Mouse (Mus musculus) cerebellum, adult 2 months (tissue): ENCODE results near the gene Cdc42bpb. TPM values are rescaled to one million over a fixed set of nuclear protein-coding genes. Genes with fewer than 3 reads are reported as not detected.

Source experiments
- DNase-seq, 2 experiments: peaks; one replicate each; pipeline ENCODE4 v3.0.0; 2021
- H3K27ac ChIP-seq: fragments of 200-500 bp; 2 replicates; pipeline ENCODE4 v1.5.1; 2012; ENCODE audit warnings: low read length, control low read depth, inconsistent platforms; ENCODE audit not compliant: insufficient read depth
- H3K27me3 ChIP-seq: fragments of 200-500 bp; 2 replicates; pipeline ENCODE4 v1.6.1; 2012; ENCODE audit warnings: inconsistent platforms, mild to moderate bottlenecking, low read length, moderate library complexity; ENCODE audit not compliant: control insufficient read depth, insufficient read depth
- H3K4me1 ChIP-seq: fragments of 200-500 bp; 2 replicates; pipeline ENCODE4 v1.6.1; 2011; ENCODE audit warnings: low read length; ENCODE audit not compliant: control insufficient read depth, insufficient read depth
- H3K4me3 ChIP-seq: fragments of 200-500 bp; replicated peaks from 2 replicates; pipeline ENCODE3; 2011; ENCODE audit warnings: mild to moderate bottlenecking, low read depth, low read length, control low read depth; ENCODE audit not compliant: insufficient read depth
- CTCF ChIP-seq: fragments of 200-500 bp; IDR thresholded peaks from 2 replicates; pipeline ENCODE4 v1.5.1; 2011; ENCODE audit warnings: low read depth, mild to moderate bottlenecking, control low read depth, low read length, moderate library complexity, borderline replicate concordance; ENCODE audit not compliant: insufficient read depth
- POLR2A ChIP-seq: fragments of 200-500 bp; IDR thresholded peaks from 2 replicates; pipeline ENCODE4 v1.6.1; 2011; ENCODE audit warnings: low read length, control low read depth, borderline replicate concordance; ENCODE audit not compliant: insufficient read depth
- WGBS: fragments of 180-500 bp; shearing (Covaris S2); methylation state at CpG from one replicate; pipeline ENCODE4 v1.1.7; 2018; 5-methylcytosine and 5-hydroxymethylcytosine counted together
- polyA plus RNA-seq: library from polyadenylated mRNA; depleted of rRNA; stranded (reverse); fragments of >200 nt; gene quantifications from 2 replicates; pipeline ENCODE4 v1.2.3, GENCODE M21; 2012

The Cdc42bpb gene
- polyA plus RNA-seq, 1 experiment = 176 TPM

DNA sequence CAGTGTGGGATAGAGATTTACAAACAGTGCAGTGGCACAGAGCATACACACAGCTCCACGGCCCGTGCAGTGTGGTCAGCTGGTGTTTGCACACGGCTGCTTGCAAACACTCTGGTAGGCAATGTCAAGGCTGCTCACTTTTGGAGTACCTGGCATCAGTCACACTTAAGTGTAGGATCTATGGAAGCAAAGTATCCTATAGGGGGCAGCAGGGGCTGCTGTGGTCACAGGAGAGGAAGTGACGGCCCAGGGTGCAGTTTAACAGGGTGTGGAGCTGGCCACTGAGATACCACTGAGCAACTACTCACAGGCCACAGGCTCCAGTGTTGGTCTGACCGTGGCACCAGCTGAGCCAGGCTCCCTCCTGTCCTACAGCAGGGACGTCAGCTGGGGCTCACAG lies 49.2 kb downstream of the Cdc42bpb start:
- no peak overlapping the region for H3K4me3 ChIP-seq
- H3K4me1 ChIP-seq = peaks cover 41% of the 10 kb centered on the region
- TF ChIP-seq POLR2A (no peak), CTCF (peak; percentile 33; the same call in 1 of the 2 replicates)
- WGBS = 69% methylated on average over 6 of the region's 6 CpGs
- H3K27ac ChIP-seq = no peak overlapping the region
- no peaks in the 10 kb centered on the region for H3K27me3 ChIP-seq
- DNase-seq = no peak

- H3K4me1 ChIP-seq = peaks cover 20% of the 10 kb centered on the region; the same call in 1 of the 2 replicates
- no peaks in the 10 kb centered on the region for H3K27me3 ChIP-seq
- no peak overlapping the region for H3K27ac ChIP-seq
- no peak overlapping the region for H3K4me3 ChIP-seq
- DNase-seq = no peak
- TF ChIP-seq POLR2A (no peak), CTCF (no peak)
- 87% methylated on average over 18 of the region's 18 CpGs for WGBS
These were observed 51.6 kb downstream of the Cdc42bpb start for GRCm38 (mm10) chr12:111325744-111326424.

GRCm38 (mm10) chr12:111324949-111325348 lies 52.6 kb downstream of the Cdc42bpb start:
- no peak for DNase-seq
- Histone ChIP-seq H3K27ac (peak overlapping the region; percentile 18; the same call in 1 of the 2 replicates), H3K4me3 (no peak overlapping the region), H3K27me3 (no peaks in the 10 kb centered on the region), H3K4me1 (peaks cover 20% of the 10 kb centered on the region; the same call in 1 of the 2 replicates)
- no peak for TF ChIP-seq POLR2A
- TF ChIP-seq CTCF = no peak
- 38% methylated on average over 12 of the region's 12 CpGs for WGBS

- H3K4me3 ChIP-seq = no peak overlapping the region
- 13% methylated on average over 21 of the region's 21 CpGs for WGBS
- peaks cover 20% of the 10 kb centered on the region; the same call in 1 of the 2 replicates for H3K4me1 ChIP-seq
- TF ChIP-seq CTCF (peak; percentile 19; the same call in 1 of the 2 replicates), POLR2A (no peak)
- peak overlapping the region; percentile 18 for H3K27ac ChIP-seq
- DNase-seq = peak; percentile 79 to 84
- H3K27me3 ChIP-seq = no peaks in the 10 kb centered on the region
These were observed 53.0 kb downstream of the Cdc42bpb start for GRCm38 (mm10) chr12:111324536-111324935.

DNA sequence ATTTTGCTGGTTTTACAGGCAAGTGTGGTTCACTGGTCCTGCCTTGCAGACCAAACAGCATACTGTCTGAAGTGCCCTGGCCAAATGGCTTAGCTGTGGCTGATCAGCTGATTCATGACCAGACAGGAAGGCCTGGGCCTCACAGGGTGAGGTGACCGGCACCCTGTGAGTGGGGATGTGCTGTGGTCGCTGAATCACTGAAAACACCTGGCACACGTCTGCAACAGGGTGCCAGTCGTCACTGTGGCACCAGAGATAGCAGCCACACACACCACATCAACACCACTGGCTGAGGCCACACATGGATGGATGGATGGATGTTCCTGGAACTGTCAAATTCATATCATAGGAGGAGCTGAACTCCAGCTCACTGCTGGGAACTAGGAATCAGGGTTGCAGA lies 54.1 kb downstream of the Cdc42bpb start:
- 76% methylated on average over 4 of the region's 4 CpGs for WGBS
- Histone ChIP-seq H3K4me1 (peaks cover 20% of the 10 kb centered on the region; the same call in 1 of the 2 replicates), H3K4me3 (no peak overlapping the region), H3K27me3 (no peaks in the 10 kb centered on the region), H3K27ac (no peak overlapping the region)
- TF ChIP-seq POLR2A = no peak
- TF ChIP-seq CTCF = no peak
- no peak for DNase-seq

GRCm38 (mm10) chr12:111321832-111322231 lies 55.7 kb downstream of the Cdc42bpb start:
- TF ChIP-seq POLR2A (no peak), CTCF (no peak)
- DNase-seq = peak in 1 of 2 experiments; percentile 18
- H3K4me1 ChIP-seq = peaks cover 20% of the 10 kb centered on the region; the same call in 1 of the 2 replicates
- no peak overlapping the region for H3K4me3 ChIP-seq
- no peaks in the 10 kb centered on the region for H3K27me3 ChIP-seq
- no peak overlapping the region for H3K27ac ChIP-seq
- WGBS = 43% methylated on average over 13 of the region's 13 CpGs

GRCm38 (mm10) chr12:111320549-111320948 lies 57.0 kb downstream of the Cdc42bpb start:
- Histone ChIP-seq H3K4me3 (no peak overlapping the region), H3K4me1 (peaks cover 20% of the 10 kb centered on the region; the same call in 1 of the 2 replicates), H3K27ac (no peak overlapping the region), H3K27me3 (no peaks in the 10 kb centered on the region)
- TF ChIP-seq POLR2A (no peak), CTCF (no peak)
- DNase-seq = no peak
- WGBS = 47% methylated on average over 12 of the region's 12 CpGs

DNA sequence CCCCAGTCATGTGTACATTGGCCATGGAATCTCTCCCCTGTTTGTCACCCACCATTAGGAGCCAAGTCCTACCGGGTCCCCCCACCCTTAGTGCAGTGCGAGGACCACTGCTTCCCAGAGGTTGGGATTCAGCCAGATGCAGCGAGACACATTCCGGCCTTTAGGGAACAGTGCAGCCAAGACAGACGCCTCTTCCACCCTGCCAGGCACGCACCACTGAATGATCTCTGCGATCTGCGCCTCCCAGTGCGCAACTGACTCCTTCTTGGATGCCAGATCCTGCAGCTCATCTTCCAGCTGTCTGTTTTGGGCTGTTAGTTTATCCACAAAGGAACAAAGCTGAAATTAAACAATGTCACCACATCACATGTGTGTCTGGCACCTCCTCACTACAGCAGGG lies 59.8 kb downstream of the Cdc42bpb start:
- H3K27me3 ChIP-seq = no peaks in the 10 kb centered on the region
- H3K4me1 ChIP-seq = no peaks in the 10 kb centered on the region; the same call in 1 of the 2 replicates
- H3K4me3 ChIP-seq = no peak overlapping the region
- H3K27ac ChIP-seq = no peak overlapping the region
- WGBS = 56% methylated on average over 9 of the region's 9 CpGs
- TF ChIP-seq POLR2A (no peak), CTCF (no peak)
- no peak for DNase-seq
